Mouse (Mus musculus) retina, adult 2 months (tissue): ENCODE data around the gene Acsl5.

ENCODE experiments used
- DNase-seq: peaks from one replicate; pipeline ENCODE4 v3.0.0-alpha.2; 2012; ENCODE audit warnings: low read depth, low spot score

Acsl5 gene

GRCm38 (mm10) chr19:55284093-55284492 lies 32.4 kb downstream of the Acsl5 start:
- DNase-seq: no peak

DNA sequence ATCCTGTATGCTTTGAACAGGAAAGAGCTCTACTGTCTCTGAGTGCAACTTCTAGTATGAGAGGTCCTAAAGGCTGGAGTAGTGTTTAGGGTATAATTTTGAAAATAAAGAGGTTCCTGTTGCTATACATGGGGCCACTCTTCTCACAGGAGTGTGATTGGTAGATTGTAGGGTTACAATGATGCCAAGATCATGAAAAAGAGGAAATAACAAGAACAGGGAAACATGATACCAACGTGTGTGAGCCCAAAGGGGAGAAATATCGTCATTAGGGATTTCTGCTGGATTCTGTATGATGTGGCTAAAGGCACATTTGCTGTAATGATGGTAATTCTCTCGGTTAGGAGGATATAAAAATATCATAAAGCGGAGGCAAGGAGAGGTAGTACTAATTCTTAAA lies 34.3 kb downstream of the Acsl5 start:
- DNase-seq: no peak

DNA sequence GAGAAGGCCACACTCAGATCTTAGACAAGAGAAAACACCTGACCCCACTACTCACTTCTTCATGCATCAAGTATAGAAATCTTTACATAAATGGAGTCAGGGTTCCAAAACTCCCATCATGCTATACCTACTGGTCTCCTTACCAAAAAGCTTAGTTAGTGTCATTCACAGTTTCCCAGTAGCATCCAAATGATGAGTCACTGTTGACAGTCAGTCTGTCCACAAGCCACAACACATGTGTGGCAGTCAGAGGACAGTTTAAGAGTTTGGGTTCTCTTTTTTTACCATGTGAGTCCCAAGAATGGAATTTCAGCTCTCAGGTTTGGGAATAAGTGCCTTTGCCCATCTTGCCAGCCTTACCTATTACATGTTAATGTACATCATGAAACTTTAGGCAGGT lies 37.2 kb downstream of the Acsl5 start:
- no peak for DNase-seq

DNA sequence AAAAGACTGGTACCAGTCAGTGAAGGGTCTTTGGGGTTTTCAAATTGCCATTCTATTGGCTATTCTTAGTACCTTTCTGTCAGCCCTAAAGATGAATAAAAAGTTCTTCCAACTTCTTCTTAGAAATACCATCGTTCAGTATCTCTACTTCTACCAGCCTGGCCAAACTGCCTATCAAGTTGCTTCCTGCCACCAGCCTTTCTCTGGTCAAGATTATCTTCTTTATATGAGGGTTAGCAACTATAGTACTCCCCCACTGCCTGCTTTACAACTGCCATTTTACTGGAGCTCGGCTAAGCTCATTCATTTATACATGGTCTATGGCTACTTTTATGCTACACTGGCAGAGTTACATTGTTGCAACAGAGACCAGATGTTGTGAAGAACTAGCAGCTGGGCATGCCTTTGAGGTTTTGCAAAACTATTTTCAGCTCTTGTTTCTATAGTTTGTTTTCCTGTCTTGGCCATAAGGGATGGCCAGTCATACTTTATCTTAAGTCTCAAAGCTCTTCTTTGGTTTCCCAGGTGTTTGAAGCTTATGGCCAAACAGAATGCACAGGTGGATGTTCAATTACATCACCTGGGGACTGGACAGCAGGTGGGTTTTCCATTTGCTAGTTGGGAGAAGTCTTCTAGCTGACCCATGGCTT lies 39.0 kb downstream of the Acsl5 start:
- no peak for DNase-seq

DNA sequence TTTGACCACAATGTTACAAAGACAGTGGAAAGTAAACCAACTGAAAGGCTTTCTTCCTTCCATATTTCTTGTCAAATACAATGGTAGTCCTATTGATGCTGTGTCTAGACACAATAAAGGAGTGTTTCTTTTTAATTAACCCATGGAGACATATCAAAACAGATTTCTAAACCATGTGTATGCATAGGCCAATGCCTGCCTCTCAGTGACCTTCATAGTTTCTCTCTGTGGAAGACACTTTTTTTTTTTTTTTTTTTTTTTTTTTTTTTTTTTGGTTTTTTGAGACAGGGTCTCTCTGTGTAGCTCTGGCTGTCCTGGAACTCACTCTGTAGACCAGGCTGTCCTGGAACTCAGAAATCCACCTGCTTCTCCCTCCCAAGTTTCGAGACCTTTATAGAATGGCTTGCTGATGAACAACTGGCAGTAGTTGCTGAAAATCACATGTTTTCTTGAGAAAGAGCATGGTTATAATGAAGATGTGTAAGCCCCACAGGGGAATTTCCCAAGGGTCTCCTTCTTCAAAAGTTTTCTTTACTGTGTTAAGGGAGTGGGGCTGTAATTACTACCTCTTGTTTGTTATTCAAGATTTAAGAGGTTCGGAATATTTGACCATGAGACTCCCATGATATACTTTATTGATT lies 40.6 kb downstream of the Acsl5 start:
- DNase-seq: no peak

- no peak for DNase-seq
These were observed 41.4 kb downstream of the Acsl5 start for GRCm38 (mm10) chr19:55293175-55293574.

- DNase-seq: no peak
These were observed 43.3 kb downstream of the Acsl5 start for GRCm38 (mm10) chr19:55295075-55295474.

DNA sequence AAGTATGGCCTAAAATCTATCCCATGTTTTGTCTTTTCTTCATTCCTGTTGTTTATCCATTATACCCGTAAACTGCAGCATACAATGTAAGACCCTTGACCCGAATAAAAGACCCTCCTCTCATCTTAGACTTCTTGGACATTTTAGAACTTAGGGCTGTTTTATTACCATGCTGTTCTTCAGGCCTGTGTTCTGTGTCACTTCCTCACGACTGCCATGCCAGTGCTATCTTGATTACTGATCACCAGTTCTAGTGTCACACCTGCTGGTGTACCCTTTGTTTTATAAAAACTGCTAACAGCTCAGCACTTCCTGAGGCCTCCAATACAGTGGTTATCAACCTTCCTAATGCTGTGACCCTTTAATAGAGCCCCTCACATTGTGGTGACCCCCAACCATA lies 43.8 kb downstream of the Acsl5 start:
- DNase-seq: no peak

DNA sequence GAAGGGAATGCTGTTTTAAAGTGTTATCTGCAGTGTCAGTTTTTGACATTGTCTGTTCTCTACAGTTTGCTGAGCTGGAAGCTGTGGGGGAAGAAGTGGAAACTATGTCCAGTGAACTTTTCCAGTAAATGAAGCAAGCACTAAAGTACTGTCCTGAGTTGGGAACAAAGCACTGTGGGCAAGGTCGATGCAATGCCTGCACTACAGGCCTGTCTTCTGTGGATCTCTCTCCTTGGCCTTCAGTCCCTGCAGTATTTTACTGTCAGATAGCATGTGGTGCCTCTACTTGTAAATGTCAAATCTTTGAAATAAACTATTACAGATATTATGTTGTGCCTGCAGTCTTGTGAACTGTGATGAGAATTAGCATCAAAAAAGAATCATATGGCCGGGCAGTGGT lies 44.6 kb downstream of the Acsl5 start:
- no peak for DNase-seq

DNA sequence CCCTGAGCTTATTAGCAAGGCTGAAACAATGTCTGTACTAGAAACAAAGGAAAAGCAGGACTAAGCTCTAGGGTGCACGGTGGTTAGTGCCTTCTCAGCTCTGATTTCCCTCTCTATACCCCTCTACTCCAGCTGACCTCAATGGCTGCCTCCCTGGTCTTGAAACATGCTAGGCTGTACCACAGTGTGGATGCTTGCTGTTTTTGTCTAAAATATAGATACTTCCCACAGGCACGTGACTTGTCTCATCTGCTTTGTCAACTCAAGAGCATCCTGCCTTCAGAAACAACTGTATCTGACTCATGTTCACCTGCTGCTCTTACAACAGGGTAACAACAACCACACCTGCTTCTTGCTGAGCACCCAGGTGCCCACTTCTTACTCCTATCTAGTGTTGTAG lies 45.8 kb downstream of the Acsl5 start:
- DNase-seq: no peak

GRCm38 (mm10) chr19:55297961-55298360 lies 46.2 kb downstream of the Acsl5 start:
- no peak for DNase-seq

DNA sequence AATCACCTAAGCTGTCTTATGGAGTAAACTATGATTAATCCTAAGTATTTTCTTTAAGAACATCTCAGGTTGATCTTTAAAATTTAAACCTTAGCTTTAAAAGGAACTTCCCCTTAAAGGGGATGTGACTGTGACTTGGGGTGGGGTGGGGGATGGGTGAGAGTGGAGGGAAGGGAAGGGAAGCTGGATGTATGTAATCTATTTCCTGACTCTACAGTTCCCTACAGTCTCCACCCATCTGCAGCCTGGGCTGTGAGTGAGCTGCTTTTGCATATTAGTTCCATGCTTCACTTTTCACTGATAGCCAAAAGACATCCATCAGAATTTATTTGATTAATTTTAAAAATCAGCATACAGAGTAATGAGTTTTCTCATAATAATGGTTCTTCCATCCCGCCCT lies 47.6 kb downstream of the Acsl5 start:
- no peak for DNase-seq

DNA sequence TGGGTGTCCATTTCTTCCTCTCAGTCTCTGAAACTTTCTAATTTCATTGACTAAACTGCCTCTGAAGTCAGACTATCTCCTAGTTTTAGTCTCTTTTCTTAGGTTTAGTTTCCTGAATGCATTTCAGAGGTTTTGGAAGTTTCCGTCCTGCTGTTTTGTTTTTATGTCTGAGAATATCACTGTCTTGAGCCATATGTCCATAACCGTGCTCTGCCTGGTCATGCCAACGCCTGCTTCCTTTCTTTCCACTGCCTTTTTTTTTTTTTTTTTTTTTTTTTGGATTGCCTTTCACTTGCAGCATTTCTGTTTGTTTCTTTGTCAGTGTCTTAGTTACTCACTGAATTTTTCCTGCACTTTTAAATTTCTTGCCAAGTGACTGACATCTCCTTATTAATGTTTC lies 48.8 kb downstream of the Acsl5 start:
- no peak for DNase-seq

- no peak for DNase-seq
These were observed 53.3 kb downstream of the Acsl5 start for GRCm38 (mm10) chr19:55305024-55305423.

GRCm38 (mm10) chr19:55311874-55312273 lies 60.1 kb downstream of the Acsl5 start:
- no peak for DNase-seq

- no peak for DNase-seq
These were observed 61.9 kb downstream of the Acsl5 start for GRCm38 (mm10) chr19:55313649-55314048.

- DNase-seq: no peak
These were observed 63.8 kb downstream of the Acsl5 start, which contains the start of gene Zdhhc6 for GRCm38 (mm10) chr19:55315452-55316108. TSS of gene Zdhhc6 (minus strand) at chr19:55316032.

GRCm38 (mm10) chr19:55316109-55316714 lies 64.5 kb downstream of the Acsl5 start, which contains the start of gene Vti1a:
TSS of gene Vti1a (plus strand) at chr19:55316295.
- peak; percentile 86 for DNase-seq

- no peak for DNase-seq
These were observed 65.2 kb downstream of the Acsl5 start for GRCm38 (mm10) chr19:55316901-55317300.

- DNase-seq: no peak
These were observed 67.3 kb downstream of the Acsl5 start for GRCm38 (mm10) chr19:55319036-55319435.

- DNase-seq: no peak
These were observed 67.8 kb downstream of the Acsl5 start for GRCm38 (mm10) chr19:55319521-55319920.

DNA sequence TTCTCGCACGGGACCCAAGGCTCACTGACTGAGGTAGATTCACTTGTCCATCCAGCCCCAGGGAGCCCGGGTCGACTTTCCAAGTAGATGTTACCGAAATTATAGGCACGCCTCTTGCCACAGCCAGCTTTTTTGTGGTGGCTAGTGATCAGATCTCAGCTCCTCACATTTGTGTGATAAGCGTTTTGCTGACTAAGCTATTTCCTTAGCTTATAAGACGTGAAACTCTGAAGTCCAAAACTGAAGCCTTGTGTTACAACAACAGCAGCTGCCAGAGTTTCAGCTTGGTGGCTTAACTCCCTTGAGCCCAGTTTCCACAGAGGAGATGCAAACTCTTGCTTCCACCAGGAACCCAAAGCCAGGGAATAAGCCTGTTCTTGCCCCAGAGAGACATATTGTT lies 70.9 kb downstream of the Acsl5 start:
- DNase-seq: no peak

DNA sequence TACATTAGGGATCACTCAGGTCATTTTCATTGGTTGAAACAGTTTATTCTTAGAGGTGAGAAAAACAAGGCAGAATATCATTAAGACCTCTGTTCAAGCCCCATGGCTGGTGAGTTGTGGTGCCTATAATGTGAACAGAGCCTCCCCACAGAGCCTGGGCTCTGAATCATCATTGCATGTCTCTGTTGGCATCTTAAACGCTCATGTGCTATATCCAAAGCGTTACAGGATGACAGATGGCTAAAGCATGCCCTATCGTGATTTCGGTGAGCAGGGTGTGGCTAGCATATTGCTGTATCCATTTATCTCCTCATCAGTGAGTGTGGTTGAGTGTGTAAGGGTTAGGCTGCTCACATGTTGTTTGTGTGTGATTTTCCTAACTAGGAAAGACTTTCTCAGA lies 75.8 kb downstream of the Acsl5 start:
- no peak for DNase-seq
